Mouse (Mus musculus): ENCODE data around the gene Zfp606.
A peak's percentile ranks its signal among the peaks of the same experiment; 100 is the strongest.

Zfp606 gene

DNA sequence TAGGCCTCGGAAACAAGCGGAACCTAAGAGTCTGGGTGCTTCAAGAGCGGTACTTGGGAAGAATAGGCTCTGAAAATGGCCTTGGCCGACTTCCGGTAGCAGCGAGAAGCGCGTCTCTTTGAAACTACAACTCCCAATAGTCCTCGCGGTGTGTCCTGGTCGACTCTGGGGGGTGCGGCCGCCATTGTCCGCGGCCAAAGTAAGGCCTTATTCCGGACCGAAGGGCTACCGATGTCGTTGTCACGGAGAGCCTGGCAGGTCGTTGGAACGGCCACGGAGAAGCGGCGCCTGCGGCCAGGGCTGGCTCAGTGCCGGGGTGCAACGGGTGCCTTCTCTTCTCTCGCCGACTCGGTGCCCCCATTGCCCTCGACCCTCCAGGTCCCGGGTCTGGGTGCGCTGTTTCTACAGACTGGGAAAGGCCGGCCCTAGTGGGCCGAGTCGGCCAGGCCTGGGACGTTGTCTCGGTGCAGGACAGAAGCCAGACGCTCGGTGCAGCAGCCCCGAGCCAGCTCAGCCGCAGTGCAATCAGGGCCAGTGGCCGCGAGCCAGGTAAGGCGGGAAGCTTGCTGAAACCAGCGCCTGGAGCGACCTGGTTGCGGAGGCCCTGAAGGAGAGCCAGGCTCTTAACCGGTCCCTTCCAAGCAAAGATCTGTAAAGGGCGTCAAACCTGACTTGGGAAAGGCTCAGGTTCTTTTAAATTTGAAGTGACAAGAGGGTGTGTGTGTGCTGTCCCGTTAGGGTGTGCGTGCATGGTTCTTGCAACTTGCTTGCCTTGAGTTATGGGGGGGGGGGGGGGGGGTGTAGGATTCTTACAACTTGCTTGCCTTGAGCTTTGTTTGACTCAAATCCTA, at the start of gene Zfp606:
Gene Zfp606, plus strand, starts transcription at position 136 of the 851 bp plus-strand sequence.
- DNase-seq (ENCODE audit: extremely low spot score): peak; percentile 85

GRCm38 (mm10) chr7:12479009-12479346, 885 bp downstream of the Zfp606 start:
- no peak for DNase-seq (ENCODE audit: extremely low spot score)

DNA sequence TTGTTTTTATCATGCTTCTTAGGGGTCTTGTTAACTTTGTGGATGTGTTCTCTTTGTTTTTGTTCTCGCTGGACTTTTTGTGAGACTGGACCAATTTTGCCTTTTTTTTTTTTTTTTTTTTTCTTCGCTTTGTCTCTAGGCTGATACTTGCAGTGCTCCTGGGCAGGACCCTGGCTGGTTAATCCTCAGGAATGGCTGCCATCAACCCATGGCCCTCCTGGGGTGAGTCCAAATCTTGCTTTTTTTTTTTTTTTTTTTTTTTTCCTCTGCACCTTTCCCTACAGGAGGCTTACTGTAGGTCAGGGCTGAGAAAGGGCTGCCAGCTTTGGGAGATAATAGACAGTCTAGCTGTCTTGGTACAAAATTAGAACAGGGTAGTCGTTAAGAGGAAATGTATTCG, 1.4 kb downstream of the Zfp606 start:
- DNase-seq (ENCODE audit: extremely low spot score): no peak

- no peak for DNase-seq (ENCODE audit: extremely low spot score)
Measured at GRCm38 (mm10) chr7:12483771-12484170, 5.7 kb downstream of the Zfp606 start.

DNA sequence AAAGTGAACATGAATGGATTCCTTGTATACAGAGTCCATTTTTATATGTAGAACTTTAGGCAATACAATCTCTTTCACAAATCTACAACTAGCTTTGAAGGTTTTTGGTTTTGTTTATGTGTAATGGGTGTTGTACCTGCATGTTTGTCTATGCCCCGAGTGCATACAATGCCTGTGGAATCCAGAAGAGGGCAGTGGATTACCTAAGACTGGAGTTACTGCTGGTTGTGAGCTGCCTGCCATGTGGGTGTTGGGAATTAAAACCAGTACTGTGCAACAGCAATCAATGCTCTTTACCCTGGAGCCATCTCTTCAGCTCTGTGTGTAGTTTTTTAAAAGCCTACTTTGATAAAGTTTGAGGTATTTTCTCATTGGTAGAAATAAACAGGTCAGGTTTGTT, 7.9 kb downstream of the Zfp606 start:
- no peak for DNase-seq (ENCODE audit: extremely low spot score)

DNA sequence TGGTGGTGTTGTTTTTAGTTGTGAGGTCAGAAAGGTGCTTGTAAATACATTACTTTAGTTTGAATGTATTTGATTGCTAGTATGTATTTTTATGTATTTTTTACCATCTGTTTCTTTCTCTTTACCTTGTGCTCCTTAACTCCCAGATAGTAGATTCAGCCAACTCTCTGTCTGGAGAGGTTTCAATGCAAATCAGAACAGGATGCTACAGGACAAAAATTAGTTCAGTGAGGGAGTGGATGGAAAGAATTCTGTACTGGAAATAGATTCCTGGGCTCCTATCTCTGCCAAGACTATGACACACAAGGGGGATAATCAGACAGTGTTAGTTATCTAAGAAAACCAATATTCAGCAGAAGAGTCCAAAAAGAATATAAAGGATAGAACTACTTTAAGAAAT, 8.6 kb downstream of the Zfp606 start:
- no peak for DNase-seq (ENCODE audit: extremely low spot score)

GRCm38 (mm10) chr7:12510913-12511312, 32.8 kb downstream of the Zfp606 start:
- DNase-seq (ENCODE audit: extremely low spot score): no peak

- no peak for DNase-seq (ENCODE audit: extremely low spot score)
Measured at GRCm38 (mm10) chr7:12512217-12512616, 34.1 kb downstream of the Zfp606 start, which contains the start of gene 2900092C05Rik. Gene 2900092C05Rik (plus strand): TSS chr7:12512517.

Data from embryo, embryonic 9.5 days (tissue).